Mouse (Mus musculus) bone marrow macrophage, adult 2 months (primary cell): ENCODE measurements around the gene Kif2c.

ENCODE experiments used
- CTCF ChIP-seq: IDR thresholded peaks from 2 replicates; pipeline ENCODE4 v1.5.1; 2012; ENCODE audit warnings: low read depth, mild to moderate bottlenecking, low read length, moderate library complexity
- POLR2A ChIP-seq: IDR thresholded peaks from 2 replicates; pipeline ENCODE4 v1.6.1; 2012; ENCODE audit warnings: mild to moderate bottlenecking, low read depth, low read length, borderline replicate concordance

DNA sequence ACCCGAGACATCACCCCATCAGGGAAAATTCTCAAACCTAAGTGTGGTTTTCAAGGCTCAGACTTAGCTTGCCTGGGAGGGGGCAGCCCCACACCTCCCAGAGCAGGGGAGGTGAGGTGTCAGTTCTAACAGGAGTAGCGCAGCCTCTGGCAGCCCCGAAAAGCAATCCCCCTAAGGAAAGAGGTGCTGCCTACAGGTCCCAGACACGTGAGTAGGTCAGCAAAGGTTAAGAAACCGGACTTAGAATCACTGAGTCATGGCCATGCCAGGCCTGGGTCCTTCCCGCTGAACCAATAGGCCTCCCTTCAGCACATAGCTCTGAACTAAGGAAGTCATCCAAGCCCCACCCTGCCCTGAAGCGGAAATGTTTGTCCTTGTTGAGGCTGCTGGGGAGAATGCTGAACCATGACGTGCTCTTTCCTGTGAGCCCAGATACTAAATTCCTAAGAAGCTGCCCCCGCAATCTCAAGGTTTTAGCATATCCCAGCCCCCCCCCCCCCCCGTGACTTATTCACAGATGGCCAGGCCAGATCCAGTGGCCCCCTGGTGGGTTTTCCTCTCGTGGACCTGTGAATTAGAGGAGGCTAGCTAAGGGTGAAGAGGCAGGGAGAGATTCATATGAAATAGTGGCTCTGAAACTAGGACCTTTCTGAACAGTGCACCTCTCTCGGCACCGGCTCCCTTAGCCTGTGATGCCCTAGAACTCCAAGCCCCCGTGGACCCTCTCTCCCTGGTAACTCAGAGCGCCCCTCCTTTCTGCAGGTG is 56.3 kb downstream of the Kif2c start:
- no peak for TF ChIP-seq POLR2A
- no peak for TF ChIP-seq CTCF
